Mouse (Mus musculus) small intestine, adult 2 months (tissue): ENCODE measurements around the gene Sys1.

Experiments
- CTCF ChIP-seq: fragments of 200-500 bp; IDR thresholded peaks from 2 replicates; pipeline ENCODE4 v1.5.1; 2012; ENCODE audit warnings: low read depth, mild to moderate bottlenecking, control low read depth, inconsistent platforms, low read length, moderate library complexity, mixed read lengths; ENCODE audit not compliant: insufficient replicate concordance, insufficient read length; ENCODE audit errors: extremely low read depth
- POLR2A ChIP-seq: fragments of 200-500 bp; IDR thresholded peaks from 2 replicates; pipeline ENCODE4 v1.6.1; 2012; ENCODE audit warnings: low read depth, mild to moderate bottlenecking, control low read depth, inconsistent platforms, low read length, moderate library complexity

- no peak for TF ChIP-seq CTCF
- TF ChIP-seq POLR2A, result peak; percentile 52; the same call in 1 of the 2 replicates
These were observed 66.6 kb downstream of the Sys1 start for GRCm38 (mm10) chr2:164523301-164523773.
